Mouse (Mus musculus): ENCODE measurements around the gene Rnaseh2b.

DNA sequence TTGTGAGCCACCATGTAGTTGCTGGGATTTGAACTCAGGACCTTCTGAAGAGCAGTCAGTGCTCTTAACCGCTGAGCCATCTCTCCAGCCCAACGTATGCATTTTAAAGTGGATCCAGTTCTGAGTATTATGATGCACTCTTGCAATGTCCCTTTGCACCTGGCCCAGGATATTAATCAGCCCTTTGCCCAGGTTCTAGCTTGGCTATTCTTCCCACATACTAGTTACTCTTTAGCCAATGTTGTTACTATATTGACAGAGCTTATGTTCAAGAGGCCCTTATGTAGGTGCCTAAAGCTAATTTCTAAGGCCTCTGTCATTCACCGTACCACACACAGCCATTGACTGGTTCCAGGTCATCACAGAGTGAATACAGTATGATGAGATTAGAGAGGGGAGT lies 3.7 kb upstream of the Rnaseh2b start:
- TF ChIP-seq CTCF (IDR thresholded peaks at IDR 0.05; ENCODE audit: low read depth, low read length), result no peak
- no peak for TF ChIP-seq POLR2A (IDR thresholded peaks at IDR 0.05; ENCODE audit: insufficient read depth, low read length)
